Mouse (Mus musculus) retina, adult 2 months (tissue): ENCODE data around the gene Tbx15.

Experiments
- DNase-seq: peaks from one replicate; pipeline ENCODE4 v3.0.0-alpha.2; 2012; ENCODE audit warnings: low read depth, low spot score

Tbx15 gene

DNA sequence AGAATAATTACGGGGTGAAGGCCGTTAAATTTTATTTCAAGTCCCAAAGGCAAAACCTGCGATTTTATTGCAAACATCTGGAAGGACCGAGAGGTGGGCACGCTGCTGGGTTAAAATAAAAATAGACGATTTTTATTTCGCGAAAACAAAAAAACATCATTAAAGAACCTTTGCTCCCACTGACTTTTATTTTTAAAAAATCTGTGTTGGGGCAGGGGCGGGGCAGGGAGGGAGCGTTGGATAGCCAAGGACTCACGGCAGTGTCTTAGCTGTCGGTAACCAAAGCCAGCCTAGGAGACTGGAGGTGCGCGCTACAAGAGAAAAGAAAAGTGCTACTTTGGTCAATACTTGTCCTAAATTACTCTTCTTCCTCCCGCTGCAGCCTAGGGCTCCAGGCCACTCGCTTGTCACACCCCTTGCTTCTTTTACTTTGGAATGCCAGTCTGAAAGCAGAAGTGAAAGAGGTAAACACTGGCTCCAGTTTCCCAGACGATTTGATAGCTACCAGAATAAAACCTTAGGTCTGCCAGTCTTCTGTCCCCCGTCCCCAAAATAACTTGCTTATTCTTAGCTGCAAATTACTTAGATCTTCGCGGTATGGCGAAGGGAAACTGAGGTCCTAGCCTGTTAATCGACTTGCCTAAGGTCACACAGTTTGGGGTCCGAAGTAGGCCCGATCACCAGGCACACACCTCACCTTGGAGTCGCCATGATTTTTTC, 8.8 kb downstream of the Tbx15 start:
- no peak for DNase-seq

DNA sequence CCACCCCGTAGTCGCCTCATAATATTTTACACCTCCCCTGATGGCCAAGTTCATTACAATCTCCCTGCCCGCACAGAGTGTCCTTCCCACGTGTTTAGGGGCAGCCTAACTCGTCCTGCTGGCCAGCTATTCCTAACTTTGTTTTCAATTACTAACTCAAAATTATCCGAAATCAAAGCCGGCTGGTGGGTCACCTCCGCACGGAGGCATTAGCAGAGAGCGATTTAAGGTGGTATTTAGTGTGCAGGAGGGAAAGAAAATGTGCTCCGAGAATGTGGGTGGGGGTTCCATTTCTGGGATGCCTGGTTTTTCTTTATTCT, 9.3 kb downstream of the Tbx15 start:
- no peak for DNase-seq

DNA sequence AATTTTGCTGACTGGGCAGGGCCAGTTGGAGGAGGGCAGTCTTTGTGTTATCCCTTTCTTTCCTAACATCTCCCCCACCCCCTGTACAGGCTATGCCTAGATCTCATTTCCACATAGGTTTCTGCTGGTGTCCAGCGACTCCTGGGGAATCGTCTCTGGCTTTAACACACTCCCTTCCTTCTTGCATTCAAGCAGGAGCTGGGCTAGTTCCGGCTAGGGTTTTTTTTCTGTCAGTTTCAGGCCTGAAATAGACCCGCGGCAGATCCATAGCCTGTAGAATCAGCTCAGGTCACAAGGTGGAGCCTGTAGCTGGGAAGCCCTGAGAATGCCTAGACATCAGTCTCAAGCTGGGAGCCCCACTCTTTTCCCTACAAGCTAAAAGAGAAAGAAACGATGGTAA, 9.7 kb downstream of the Tbx15 start:
- DNase-seq = no peak

DNA sequence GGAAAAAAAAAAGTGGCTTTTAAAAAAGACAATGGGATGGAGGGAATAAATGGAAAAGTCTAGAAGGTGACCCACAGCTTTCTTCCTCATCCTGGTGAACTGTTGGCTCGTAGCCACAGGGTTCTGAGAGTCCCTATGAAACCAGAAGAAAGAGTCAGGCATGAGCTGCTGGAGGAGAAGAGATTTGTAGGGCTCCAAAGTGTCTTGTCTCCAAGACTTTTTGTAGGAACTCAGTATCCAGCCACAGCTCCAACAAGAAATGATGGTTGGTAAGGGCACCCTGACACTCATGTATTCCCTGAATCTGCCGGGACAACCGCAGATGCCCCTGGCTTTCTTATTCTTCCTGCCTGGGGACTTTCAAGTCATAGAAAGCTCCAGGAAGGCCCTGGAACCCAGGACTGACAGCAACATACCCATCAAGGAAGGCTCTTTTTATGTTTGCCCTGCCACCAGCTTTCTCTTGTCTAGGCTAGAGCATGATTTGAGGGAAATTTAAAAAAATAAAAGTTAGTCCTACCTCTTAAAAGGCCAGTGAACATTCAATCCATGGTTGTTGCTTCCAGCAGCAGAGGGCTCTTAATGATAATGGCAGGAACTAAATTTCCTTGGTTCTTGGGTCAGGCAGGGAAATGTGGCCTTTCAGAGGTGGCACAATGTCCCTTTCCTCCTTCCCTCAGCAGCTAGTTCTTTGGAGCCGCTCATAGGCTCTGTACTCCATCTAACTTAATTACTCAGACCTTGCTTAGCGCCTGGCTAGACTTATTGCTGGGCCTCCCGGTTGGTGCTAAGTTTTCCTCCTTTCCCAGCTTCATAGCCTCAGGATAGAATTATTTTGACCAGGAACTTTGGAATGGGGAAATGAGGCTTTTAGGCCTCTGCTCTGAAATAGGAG, 11.3 kb downstream of the Tbx15 start:
- DNase-seq = no peak

DNA sequence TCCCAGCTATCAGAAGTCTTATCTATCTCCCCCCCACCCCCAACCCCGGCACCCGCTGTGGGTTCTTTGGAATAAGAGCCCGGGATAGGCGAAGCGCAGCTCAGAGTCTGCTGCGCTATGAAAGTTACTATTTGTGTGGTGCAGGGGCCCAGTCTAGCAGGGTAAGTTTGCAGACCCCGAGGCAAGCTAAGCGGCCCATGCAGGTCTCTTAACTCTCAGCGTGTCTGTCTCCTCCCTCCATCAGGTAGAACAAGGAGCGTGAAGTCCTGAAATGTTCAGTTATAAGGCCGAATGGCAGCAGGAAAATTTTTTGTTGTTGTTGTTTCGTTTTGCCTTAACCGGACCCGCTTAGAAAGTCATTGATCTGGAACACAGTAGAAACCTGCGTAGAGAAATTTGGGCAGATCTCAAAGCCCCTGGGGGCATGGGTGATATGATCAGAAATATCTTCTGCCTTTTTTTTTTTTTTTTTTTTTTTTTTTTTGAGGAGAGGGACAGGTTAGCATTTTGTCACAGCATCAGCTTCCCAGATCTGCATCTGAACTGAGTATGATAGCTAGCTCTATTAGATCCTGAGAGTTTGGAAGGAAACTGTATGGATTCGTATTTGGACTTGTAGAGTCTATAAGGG, 12.4 kb downstream of the Tbx15 start:
- no peak for DNase-seq

DNA sequence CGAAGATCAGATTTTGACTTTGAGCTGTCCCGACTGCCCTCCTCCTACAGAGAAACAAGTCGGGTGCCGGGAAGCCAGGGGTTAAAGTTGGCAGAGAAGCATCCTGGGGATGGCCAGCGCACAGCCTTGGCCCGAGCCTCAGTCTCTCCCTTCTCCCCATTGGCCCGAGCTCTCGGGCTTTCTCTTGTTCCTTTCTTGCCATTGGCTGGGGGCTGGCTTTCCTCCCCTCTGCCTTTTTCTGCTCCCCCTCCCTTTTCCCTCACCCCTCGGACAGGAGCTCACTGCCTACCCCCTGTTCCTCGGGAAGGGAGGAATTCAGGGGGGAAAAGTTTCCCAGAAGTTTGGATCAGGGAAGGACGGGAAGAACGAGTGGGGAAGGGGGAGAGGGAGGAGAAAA, 12.9 kb downstream of the Tbx15 start:
- DNase-seq = no peak

DNA sequence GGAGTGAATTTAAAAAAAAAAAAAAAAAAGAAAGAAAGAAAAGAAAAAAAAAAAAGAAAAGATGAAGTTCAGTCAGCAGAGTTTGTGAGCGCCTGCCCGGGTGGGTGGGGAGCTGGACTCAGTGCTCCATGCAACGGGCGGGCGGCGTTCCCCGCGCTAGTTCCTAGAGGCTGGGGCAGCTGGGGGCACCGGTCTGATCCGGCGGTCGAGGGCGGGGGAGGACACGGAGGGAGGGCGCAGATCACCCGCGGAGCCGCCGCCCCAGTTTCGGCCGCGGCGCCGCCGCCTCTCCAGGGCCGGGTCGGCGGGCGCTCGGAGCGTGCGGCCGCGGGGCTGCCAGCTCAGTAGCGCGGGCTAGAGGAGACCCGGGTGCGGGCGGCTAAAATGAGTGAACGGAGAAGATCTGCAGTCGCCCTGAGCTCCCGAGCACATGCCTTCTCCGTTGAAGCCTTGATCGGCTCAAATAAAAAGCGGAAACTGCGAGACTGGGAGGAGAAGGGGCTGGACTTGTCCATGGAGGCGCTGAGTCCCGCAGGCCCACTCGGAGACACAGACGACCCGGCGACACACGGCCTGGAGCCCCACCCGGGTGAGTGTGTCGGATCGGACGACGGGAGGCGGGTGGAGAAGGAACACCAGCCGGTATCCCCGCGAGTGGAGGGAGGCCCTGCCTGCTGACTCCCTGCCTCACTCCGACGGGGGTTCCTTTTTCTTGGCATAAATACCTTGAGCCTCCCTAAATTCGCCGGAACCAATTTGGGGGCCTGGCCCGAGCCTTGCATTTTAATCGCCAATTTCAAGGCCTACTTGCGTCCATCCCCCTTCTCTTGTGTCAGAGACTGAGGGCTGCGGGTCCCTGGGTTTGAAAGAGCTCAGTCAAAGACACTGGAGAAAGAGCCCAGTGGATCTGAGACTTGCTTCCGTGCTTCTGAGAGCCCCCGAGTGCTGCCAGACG, 13.6 kb downstream of the Tbx15 start:
- DNase-seq = no peak

DNA sequence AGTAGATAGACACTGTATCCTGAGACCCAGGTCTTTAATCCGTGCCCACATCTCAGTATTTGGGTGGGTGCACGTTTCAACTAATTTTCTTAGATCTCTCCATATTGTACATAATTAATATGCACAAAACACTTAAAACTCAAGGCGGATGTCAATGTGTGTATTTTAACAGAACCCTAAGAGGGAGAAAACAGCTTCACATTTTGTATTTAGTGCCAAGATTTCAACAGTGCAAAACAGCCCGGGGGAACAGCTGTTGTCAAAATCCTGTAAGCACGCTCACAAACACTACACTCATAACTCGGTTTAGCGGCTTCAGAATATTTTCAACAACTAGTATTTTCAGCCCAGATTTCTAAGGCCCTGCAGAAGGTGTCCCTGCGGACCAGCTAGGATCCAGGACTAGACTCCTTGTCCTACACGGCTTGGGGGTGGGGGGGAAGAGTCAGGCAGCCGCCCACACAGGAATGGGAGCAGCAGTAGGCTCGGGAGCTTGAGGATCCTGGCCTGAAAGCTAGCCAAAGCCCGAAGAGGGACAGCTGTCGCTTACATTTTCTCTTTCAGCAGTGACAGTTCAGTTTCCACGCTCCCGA, 14.5 kb downstream of the Tbx15 start:
- DNase-seq = no peak

DNA sequence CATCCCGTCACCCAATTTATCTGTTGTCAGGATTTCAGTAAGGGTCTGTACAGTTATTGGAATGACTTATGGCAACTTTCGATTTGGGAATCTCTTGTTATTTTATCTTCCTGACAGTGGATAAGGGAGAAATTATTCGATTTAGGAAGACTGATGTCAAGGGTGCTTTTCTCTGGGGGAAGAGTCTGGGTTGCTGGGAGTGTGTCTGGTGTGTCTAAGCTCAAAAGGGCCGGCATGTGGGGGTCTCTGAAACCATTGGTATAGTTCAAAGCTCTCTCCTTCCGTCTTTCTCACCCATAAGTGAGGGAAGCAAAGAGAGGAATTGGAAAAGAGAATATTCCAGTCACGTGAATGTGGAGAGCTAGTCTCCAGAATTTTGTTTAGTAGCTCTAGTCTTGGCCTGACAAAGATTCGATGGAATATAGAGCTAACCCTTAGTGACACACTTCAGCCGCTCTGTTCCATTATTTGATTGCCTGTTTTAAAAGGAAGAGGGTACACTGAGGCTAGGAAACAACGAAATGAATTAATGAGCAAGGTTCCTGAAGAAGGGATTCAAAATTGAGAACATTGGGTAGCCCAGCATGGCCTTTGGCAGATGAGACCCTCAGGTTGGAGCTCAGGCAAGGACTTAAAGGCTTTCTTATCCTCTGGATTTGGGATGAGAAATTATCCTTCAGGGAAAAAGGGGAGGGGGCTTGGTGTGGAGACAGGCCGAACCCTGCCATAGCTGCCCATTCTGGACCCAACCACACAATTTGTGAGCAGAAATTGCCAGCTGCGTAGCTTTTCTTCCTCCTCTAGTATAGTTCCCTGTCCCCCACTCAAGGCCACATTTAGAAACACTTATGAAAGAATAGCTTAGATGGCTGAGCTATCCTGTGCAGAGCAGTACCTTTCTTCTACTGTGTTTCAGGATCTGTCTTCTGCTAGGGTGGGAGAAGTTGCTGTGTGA, 15.5 kb downstream of the Tbx15 start:
- no peak for DNase-seq

DNA sequence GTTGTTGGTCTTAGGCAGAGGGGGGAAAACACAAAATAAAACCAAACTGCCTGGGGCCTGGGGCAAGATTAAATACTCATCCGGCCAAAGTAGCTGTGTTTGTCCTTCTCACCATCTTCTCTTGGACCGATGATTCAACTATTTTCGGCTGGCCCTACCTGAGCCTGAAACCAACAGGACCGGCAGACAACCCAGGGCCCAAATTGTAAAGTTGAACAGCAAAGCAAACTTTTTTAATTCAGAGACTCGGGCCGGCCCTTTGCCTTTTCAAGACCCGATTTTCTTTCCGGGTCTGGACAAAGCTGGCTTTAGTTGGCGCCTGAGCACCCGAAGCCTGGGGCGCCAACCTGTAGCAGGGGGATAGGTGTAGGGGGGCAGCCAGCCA, 16.2 kb downstream of the Tbx15 start:
- DNase-seq = no peak

DNA sequence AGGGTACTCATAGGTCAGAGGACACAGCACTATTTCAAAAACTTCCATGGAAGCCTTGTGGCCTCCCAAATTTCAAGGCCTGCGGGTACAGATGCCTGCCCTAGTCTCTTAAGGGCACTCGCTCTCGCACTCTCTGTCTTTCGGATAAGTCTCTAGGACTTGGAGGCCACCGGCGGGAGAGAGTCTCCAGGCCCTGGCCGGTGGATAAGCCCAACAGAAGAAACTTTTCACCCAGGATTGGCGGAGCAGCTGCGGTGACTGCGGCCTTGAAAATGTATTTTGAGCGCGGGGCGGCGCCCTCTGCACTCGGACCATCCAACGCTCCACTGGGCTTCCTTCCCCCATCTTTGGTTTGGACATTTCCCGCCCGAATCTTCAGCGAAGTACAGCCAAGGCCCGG, 16.6 kb downstream of the Tbx15 start:
- no peak for DNase-seq

DNA sequence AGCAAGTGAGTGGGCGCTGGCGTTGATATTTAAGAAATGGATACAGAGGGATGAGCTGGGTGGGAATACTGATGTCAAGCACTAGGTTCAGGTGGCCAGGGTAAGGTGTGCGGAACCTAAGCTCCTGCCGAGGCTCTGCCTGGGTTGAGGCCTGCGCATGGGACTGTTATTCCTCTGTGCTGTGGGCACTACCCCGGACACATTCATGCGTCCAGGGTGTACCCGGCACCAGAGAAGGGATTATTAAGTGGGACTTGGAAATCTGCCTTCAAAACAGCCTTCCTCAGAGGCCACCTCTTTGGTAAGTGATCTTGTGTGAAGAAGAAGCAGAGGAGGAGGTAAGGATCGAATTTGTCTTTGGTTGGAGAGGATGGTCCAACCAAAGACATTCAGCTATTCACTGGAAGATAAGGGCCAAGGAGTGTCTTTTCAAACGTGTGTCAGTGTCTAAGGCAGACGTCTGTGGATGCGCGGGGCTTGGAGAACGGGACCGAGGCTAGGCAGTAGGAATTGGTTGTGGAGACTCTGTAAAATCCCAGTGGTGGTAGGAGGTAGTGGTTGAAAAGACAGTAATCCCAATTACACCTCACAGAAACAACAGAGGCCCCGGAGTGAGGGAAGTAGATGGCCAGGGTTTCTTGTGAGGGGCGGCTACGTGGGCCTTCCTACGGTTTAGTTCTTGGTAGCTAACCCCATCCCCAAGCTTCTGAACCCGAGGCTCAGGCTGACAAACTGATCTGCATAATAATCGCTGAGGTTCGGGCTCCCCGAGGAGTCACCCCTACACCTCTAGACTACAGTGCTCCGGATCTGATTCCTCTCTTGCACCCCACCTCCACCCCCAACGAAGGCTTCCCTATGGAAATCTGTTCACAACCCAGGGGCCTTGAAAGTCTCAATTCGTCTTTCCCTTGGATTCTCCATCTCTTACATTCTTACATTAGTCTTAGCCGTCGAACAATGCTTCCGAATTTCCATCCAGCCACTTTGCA, 17.7 kb downstream of the Tbx15 start:
- no peak for DNase-seq

DNA sequence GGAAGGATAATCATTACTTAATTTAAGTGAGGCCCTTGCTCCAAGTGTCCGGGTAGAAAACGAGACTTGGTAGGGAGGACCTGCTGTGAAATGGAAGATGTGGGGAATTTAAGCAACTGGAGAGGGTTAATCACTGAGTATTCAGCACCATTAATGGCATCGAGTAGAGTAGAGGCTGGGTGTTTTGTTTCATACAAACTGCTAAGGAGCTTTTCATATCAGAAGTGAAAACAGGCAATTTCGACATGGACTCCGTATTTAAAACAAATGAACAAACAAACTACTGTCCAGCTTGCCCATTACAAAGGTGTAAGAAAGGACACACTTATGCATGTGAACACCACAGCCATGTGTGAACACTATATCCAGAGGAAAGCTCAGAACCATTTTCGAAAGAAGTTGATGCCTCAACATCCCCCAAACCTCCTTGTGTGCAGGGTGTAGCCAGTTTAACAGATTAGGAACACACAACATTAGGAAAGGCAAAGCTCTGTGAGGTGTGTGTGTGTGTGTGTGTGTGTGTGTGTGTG, 19.6 kb downstream of the Tbx15 start:
- DNase-seq = no peak

DNA sequence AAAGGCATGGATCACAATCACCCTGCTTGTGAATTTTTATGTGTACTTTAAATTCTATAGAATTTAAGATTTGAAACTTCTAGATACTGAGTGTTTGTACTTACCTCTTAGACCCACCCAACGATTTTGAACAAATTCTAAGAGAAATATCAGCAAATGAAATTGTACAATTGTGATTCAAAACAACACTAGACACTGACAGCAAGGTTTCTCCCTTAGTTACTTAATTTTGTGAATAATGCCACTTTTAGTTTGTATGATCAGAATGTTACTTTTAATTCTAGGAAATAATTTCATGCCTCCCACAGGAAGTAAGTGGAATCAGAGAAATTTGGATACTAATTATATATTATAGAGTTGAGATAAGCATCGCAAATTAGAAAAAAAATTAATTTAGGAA, 20.2 kb downstream of the Tbx15 start:
- DNase-seq = no peak

DNA sequence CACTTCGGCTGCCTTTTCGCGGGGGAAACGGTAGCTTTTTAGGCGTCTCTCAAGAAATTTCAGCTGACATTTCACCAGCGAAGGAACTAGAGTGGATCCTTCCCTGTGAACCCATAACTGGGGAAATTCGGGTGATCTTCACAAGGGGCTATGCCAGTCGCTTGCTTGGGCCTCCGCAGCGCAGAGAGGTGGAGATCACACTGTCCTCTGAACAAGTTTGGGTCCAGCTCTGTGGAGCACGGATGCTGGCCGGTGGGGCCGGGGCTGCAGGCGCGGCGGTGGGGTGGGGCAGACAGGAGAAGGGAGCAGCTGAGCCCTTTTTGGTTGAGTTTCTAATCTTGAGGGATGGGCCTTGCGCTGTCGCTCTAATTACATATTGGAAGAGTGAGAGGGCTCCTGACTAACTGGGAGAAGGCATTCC, 21.2 kb downstream of the Tbx15 start:
- no peak for DNase-seq

DNA sequence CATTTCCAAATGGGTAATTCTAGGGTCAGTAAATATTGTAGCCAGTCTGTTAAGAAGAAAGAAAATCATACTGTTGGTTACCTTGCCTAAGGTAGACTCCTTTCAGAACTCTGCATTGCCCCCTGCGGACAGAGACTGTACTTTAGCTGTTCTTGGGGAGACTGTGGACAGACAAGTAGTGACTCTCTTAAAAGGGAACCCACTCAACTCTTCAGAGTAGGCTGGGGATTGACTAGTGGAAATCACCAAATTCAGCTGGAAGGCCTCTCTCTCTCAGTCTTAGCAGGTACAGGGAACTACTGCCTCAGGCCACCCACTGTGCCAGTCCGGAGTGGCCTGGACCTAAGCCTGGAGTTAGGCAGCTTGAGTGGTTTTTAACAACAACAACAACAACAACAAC, 21.8 kb downstream of the Tbx15 start:
- no peak for DNase-seq

DNA sequence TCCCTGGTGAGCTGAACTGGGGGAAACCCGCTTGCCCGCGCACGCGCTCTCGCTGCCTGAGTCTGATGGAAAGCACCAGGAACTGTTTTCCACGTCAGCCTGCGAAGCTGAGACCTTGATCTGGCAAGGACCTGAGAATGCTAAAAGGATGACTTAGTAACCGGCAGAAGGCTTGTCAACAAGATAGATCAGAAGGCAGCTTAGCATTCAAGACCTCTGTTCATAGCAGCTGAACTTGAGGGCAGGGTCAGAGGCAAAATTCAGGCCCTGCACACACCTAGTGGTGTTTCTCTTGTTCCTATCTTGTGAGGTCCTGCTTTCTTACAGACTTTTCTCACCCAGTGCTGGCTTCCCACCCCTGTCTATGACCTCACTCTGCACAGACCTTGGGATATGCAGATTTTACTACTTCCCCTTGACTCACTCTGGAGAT, 23.3 kb downstream of the Tbx15 start:
- no peak for DNase-seq

DNA sequence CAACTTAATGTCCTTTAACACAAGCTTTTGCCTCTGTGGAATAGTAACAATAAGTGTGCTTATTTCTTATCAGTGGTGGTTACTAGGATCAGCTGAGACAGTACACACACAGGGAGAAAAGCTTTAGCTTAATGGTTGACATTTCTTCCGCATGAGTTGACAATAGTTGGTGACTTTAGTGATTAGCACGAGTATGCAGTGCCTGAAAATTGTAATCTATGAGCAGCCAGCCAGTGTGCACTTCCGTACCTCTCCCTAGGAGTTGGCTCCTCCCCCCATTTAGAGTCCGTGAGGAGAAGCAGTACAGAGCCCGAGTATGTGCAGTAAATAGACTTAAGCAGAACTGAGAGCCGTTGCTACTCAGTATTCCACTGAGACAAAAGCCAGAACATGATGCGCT, 24.5 kb downstream of the Tbx15 start:
- DNase-seq = no peak
